Mouse (Mus musculus): ENCODE measurements at regions not wholly inside any gene's neighbourhood (a gene's known extent, or its start where the extent isn't known, plus 50 kb on each side); places are given as distances from the start of the nearest gene placed in this dataset.

GRCm38 (mm10) chr7:73322466-73323151 lies 52.7 kb upstream of the Rgma start:
- no peak for DNase-seq (ENCODE audit: low spot score)

DNA sequence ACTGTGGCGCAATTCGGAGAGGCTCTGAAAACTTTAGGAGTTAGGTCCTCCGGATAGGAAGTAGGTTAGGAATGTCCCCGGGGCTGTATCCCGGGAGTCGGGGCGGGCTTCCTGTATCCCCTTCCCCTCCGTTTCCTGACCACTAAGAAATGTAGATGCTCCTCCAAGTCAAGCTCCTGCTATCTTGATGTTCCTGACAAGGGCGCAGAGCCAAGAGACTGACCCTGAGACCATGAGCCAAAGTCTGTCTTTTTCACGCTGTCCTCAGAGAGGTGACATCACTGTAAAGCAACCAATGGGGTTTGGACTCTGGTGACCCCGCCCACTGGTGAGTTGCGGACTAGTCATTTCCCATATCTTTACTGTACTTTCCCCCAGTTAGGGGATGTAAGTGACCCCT lies 51.8 kb upstream of the Rgma start:
- peak; percentile 47 for DNase-seq (ENCODE audit: low spot score)

DNA sequence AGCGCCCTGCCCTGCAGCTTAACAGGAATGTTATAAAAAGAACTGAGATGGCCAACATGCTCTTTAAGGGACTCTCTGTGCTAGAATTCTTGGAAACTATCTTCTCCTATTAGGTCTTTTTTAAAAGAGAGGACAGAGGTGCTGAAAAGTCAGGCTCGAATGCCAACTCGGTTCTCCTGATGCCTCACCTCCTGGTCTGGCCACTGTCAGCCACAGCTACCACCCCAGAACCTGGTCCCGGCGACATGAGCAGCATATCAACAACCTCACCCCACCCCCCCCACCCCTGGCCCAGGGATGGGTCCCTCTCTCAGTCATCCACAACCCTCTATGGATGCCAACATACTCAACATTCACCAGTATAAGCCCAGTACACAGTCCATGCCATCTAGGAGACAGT lies 49.8 kb upstream of the Rgma start:
- no peak for DNase-seq (ENCODE audit: low spot score)

All from testis, postnatal 14 days (tissue).